Comparison of ENCODE assay signal across 15 mouse cellular contexts in genomic region chr2:11396835-11397234, GRCm38 (mm10).
A peak's percentile ranks its signal among the peaks of the same experiment; 100 is the strongest.
DNase-seq lines count a peak whose midpoint lies in the region; ATAC-seq and TF ChIP-seq lines count a peak whose summit lies in the region.
"Had no signal": no experiment of that assay in that cellular context is flagged by ENCODE, and none has a peak within 500 bp of the region (broad histone marks: within the 10 kb centered on the region; RNA-seq: fewer than 3 reads in every experiment).

No protein-coding gene starts in this region.

- TF ChIP-seq EP300 in lung, postnatal 0 days (IDR thresholded peaks at IDR 0.05): no peak
- no peak for TF ChIP-seq EP300 in MEL (IDR thresholded peaks at IDR 0.05; ENCODE audit: low read depth in 1 of 2, low read length in 2 of 2)
- TF ChIP-seq EP300 in liver, postnatal 0 days (IDR thresholded peaks at IDR 0.05; ENCODE audit: low read depth): no peak

- no peaks in the 10 kb centered on the region for H3K36me3 ChIP-seq in embryonic facial prominence, embryonic 11.5 days (replicated peaks; ENCODE audit: control insufficient read depth, insufficient read depth, low read depth, low read length)
- no peaks in the 10 kb centered on the region for H3K36me3 ChIP-seq in embryonic facial prominence, embryonic 10.5 days (replicated peaks)
- H3K36me3 ChIP-seq in lung, postnatal 0 days (ENCODE audit: insufficient read depth, low read length): no peaks in the 10 kb centered on the region
- H3K36me3 ChIP-seq in MEL (ENCODE audit: control insufficient read depth in 1 of 2, insufficient read depth in 2 of 2, low read length in 2 of 2): no peaks in the 10 kb centered on the region
- no peaks in the 10 kb centered on the region for H3K36me3 ChIP-seq in liver, postnatal 0 days (replicated peaks; ENCODE audit: insufficient read depth, low read length)
- H3K36me3 ChIP-seq: heart, embryonic 10.5 days; hindbrain, embryonic 10.5 days; limb, embryonic 13.5 days had no signal

- no peaks in the 10 kb centered on the region for H3K9me3 ChIP-seq in embryonic facial prominence, embryonic 11.5 days (replicated peaks; ENCODE audit: control insufficient read depth, low read length)
- H3K9me3 ChIP-seq in embryonic facial prominence, embryonic 10.5 days: no peaks in the 10 kb centered on the region
- H3K9me3 ChIP-seq in lung, postnatal 0 days (ENCODE audit: low read length): no peaks in the 10 kb centered on the region
- H3K9me3 ChIP-seq in MEL (replicated peaks; ENCODE audit: insufficient read depth, low read length): no peaks in the 10 kb centered on the region
- no peaks in the 10 kb centered on the region for H3K9me3 ChIP-seq in liver, postnatal 0 days (ENCODE audit: low read length)
- H3K9me3 ChIP-seq: heart, embryonic 10.5 days; hindbrain, embryonic 10.5 days; limb, embryonic 13.5 days; megakaryocyte, embryonic 14.5 days had no signal

- no peak for TF ChIP-seq POLR2A in MEL (IDR thresholded peaks at IDR 0.05; ENCODE audit: control insufficient read depth in 1 of 2, insufficient read depth in 1 of 2, low read depth in 1 of 2, low read length in 2 of 2, poor library complexity in 1 of 2)

- ATAC-seq in embryonic facial prominence, embryonic 11.5 days (replicated peaks; ENCODE audit: insufficient number of reproducible peaks, low FRiP score, low TSS enrichment, low read depth): no peak
- no peak for ATAC-seq in lung, postnatal 0 days
- ATAC-seq in liver, postnatal 0 days: no peak
- ATAC-seq in frontal cortex, adult (ENCODE audit: low TSS enrichment): no peak

- no peak overlapping the region for H3K4me2 ChIP-seq in embryonic facial prominence, embryonic 11.5 days (ENCODE audit: low read depth, low read length)
- H3K4me2 ChIP-seq in lung, postnatal 0 days (replicated peaks; ENCODE audit: low read depth, low read length): no peak overlapping the region
- H3K4me2 ChIP-seq in liver, postnatal 0 days (ENCODE audit: low read depth, low read length): no peak overlapping the region
- H3K4me2 ChIP-seq: limb, embryonic 13.5 days had no signal

- no peak overlapping the region for H3K9ac ChIP-seq in embryonic facial prominence, embryonic 11.5 days (replicated peaks; ENCODE audit: low read length)
- no peak overlapping the region for H3K9ac ChIP-seq in lung, postnatal 0 days (replicated peaks; ENCODE audit: low read depth)
- H3K9ac ChIP-seq in MEL (ENCODE audit: control insufficient read depth, low read depth, low read length, poor library complexity, severe bottlenecking): no peak overlapping the region
- no peak overlapping the region for H3K9ac ChIP-seq in liver, postnatal 0 days (replicated peaks)
- H3K9ac ChIP-seq: limb, embryonic 13.5 days had no signal

- H3K4me3 ChIP-seq in embryonic facial prominence, embryonic 11.5 days (ENCODE audit: low read depth, low read length): no peak overlapping the region
- H3K4me3 ChIP-seq in embryonic facial prominence, embryonic 10.5 days: no peak overlapping the region
- H3K4me3 ChIP-seq in lung, postnatal 0 days (ENCODE audit: low read depth, low read length): no peak overlapping the region
- no peak overlapping the region for H3K4me3 ChIP-seq in MEL (ENCODE audit: control insufficient read depth in 1 of 2, insufficient read depth in 1 of 2, low read depth in 2 of 2, low read length in 2 of 2)
- no peak overlapping the region for H3K4me3 ChIP-seq in liver, postnatal 0 days (ENCODE audit: low read depth, low read length)
- H3K4me3 ChIP-seq: heart, embryonic 10.5 days; hindbrain, embryonic 10.5 days; limb, embryonic 13.5 days; megakaryocyte, embryonic 14.5 days; myocyte had no signal

- H3K27me3 ChIP-seq in embryonic facial prominence, embryonic 11.5 days (ENCODE audit: control insufficient read depth, insufficient read depth, low read length): no peaks in the 10 kb centered on the region
- H3K27me3 ChIP-seq in embryonic facial prominence, embryonic 10.5 days (replicated peaks; ENCODE audit: low read depth, poor library complexity, severe bottlenecking): no peaks in the 10 kb centered on the region
- H3K27me3 ChIP-seq in lung, postnatal 0 days (replicated peaks; ENCODE audit: insufficient read depth, low read length): no peaks in the 10 kb centered on the region
- no peaks in the 10 kb centered on the region for H3K27me3 ChIP-seq in MEL (ENCODE audit: control insufficient read depth in 1 of 2, insufficient read depth in 2 of 2, low read length in 2 of 2)
- H3K27me3 ChIP-seq in liver, postnatal 0 days (ENCODE audit: insufficient read depth, low read length): no peaks in the 10 kb centered on the region
- H3K27me3 ChIP-seq: limb, embryonic 13.5 days; megakaryocyte, embryonic 14.5 days had no signal

- peak; percentile 26 for TF ChIP-seq RAD21 in MEL (IDR thresholded peaks at IDR 0.05; ENCODE audit: low read depth, low read length)

- DNase-seq in embryonic facial prominence, embryonic 11.5 days (ENCODE audit: low spot score): peak; percentile 15
- no peak for DNase-seq in embryonic facial prominence, embryonic 10.5 days (ENCODE audit: low spot score)
- no peak for DNase-seq in lung, postnatal 0 days (ENCODE audit: low spot score)
- no peak for DNase-seq in lung, adult 18-20 months
- DNase-seq in MEL (ENCODE audit: low read depth, low spot score): peak; percentile 56
- DNase-seq in liver, postnatal 0 days: no peak
- DNase-seq in adrenal gland, postnatal 14 days: no peak
- DNase-seq: cerebellum, adult 11 months; kidney, adult 9 months had no signal

- 84% methylated on average over 3 of the region's 3 CpGs for WGBS in embryonic facial prominence, embryonic 11.5 days
- 92% methylated on average over 3 of the region's 3 CpGs for WGBS in embryonic facial prominence, embryonic 10.5 days
- WGBS in lung, postnatal 0 days: 88% methylated on average over 3 of the region's 3 CpGs
- WGBS in liver, postnatal 0 days (ENCODE audit: insufficient replicate concordance): 69% methylated on average over 3 of the region's 3 CpGs

- no peaks in the 10 kb centered on the region for H3K79me2 ChIP-seq in MEL (ENCODE audit: control insufficient read depth, insufficient read depth, low read length, poor library complexity)

- H3K4me1 ChIP-seq in embryonic facial prominence, embryonic 11.5 days (ENCODE audit: control insufficient read depth, insufficient read depth, low read length): no peaks in the 10 kb centered on the region
- H3K4me1 ChIP-seq in embryonic facial prominence, embryonic 10.5 days: peaks cover 5% of the 10 kb centered on the region
- peaks cover 5% of the 10 kb centered on the region; the same call in 1 of the 2 replicates for H3K4me1 ChIP-seq in lung, postnatal 0 days (ENCODE audit: insufficient read depth, low read depth, low read length)
- H3K4me1 ChIP-seq in MEL (ENCODE audit: control insufficient read depth in 1 of 2, insufficient read depth in 2 of 2, low read length in 2 of 2): no peaks in the 10 kb centered on the region; a peak in 1 of 4 replicates
- peaks cover 6% of the 10 kb centered on the region for H3K4me1 ChIP-seq in liver, postnatal 0 days (ENCODE audit: insufficient read depth)

- TF ChIP-seq CTCF in lung, postnatal 0 days (IDR thresholded peaks at IDR 0.05): peak; percentile 39
- TF ChIP-seq CTCF in MEL (IDR thresholded peaks at IDR 0.05 in 2 of 3, conservative IDR thresholded peaks at IDR 0.05 in 1 of 3; ENCODE audit: control insufficient read depth in 1 of 3, insufficient read depth in 1 of 3, low read depth in 2 of 3, low read length in 3 of 3, poor library complexity in 1 of 3, severe bottlenecking in 1 of 3): peak; percentile 47 to 54 (median 54)
- TF ChIP-seq CTCF in liver, postnatal 0 days (IDR thresholded peaks at IDR 0.05; ENCODE audit: low read depth): peak; percentile 25; the same call in 1 of the 2 replicates

- no peak overlapping the region for H3K27ac ChIP-seq in embryonic facial prominence, embryonic 11.5 days (replicated peaks; ENCODE audit: low read depth, low read length)
- H3K27ac ChIP-seq in embryonic facial prominence, embryonic 10.5 days (replicated peaks): no peak overlapping the region
- no peak overlapping the region for H3K27ac ChIP-seq in lung, postnatal 0 days (ENCODE audit: low read length)
- H3K27ac ChIP-seq in MEL (ENCODE audit: control insufficient read depth, low read depth, low read length): no peak overlapping the region
- H3K27ac ChIP-seq in liver, postnatal 0 days (ENCODE audit: low read depth): no peak overlapping the region
- H3K27ac ChIP-seq: heart, embryonic 10.5 days; limb, embryonic 13.5 days had no signal

TF ChIP-seq in MEL, 35 proteins besides CTCF, POLR2A, EP300 and RAD21:
- peak; percentile 62 for TF ChIP-seq SMC3 (IDR thresholded peaks at IDR 0.05; ENCODE audit: low read depth, low read length)
- TF ChIP-seq MYC (IDR thresholded peaks at IDR 0.05; ENCODE audit: low read depth, low read length): no peak
- no peak for TF ChIP-seq POLR2AphosphoS5 (IDR thresholded peaks at IDR 0.05; ENCODE audit: borderline replicate concordance, low read depth, low read length)
- no peak for TF ChIP-seq MAZ (IDR thresholded peaks at IDR 0.05; ENCODE audit: low read depth, low read length)
- no peak for TF ChIP-seq BHLHE40 (IDR thresholded peaks at IDR 0.05; ENCODE audit: borderline replicate concordance, low read depth, low read length)
- no peak for TF ChIP-seq ZKSCAN1 (IDR thresholded peaks at IDR 0.05; ENCODE audit: low read depth, low read length)
- no peak for TF ChIP-seq USF2 (IDR thresholded peaks at IDR 0.05; ENCODE audit: borderline replicate concordance in 1 of 2, insufficient read depth in 1 of 2, low read depth in 1 of 2, low read length in 2 of 2)
- no peak for TF ChIP-seq ELF1 (IDR thresholded peaks at IDR 0.05; ENCODE audit: low read depth, low read length)
- peak; percentile 34; the same call in 1 of the 2 replicates for TF ChIP-seq ZC3H11A (IDR thresholded peaks at IDR 0.05; ENCODE audit: low read depth, low read length)
- no peak for TF ChIP-seq TAL1 (IDR thresholded peaks at IDR 0.05; ENCODE audit: low read length)
TF ChIP-seq in MEL: peak in this region for 2.

Comparison
In these comparisons a context has a peak if more than half of its experiments do, and no peak if none do; other contexts are left out.
1. DNase-seq: peak in embryonic facial prominence, embryonic 11.5 days (single experiment) and MEL (single experiment); none in embryonic facial prominence, embryonic 10.5 days (single experiment), lung, postnatal 0 days (single experiment), lung, adult 18-20 months (0 of 2), liver, postnatal 0 days (single experiment) and adrenal gland, postnatal 14 days (single experiment).
2. Peak in every context shown above with its lines, with median percentiles within 50 percentile points of each other: CTCF ChIP-seq.